Mouse (Mus musculus): ENCODE measurements around the gene Guca2a.
"Not testable (repeated sequence)": the region's sequence is repeated elsewhere in the genome, so short reads cannot be mapped to it uniquely, and the experiment has no call there.

Gene Guca2a

GRCm38 (mm10) chr4:119637176-119637845 is at the start of gene Guca2a:
TSS of gene Guca2a (plus strand) at chr4:119637704.
- DNase-seq (ENCODE audit: low spot score): no peak

GRCm38 (mm10) chr4:119588037-119588436 is 49.5 kb upstream of the Guca2a start:
- no peak for DNase-seq (ENCODE audit: low spot score)

- DNase-seq (ENCODE audit: low spot score): no peak
Observed at GRCm38 (mm10) chr4:119589423-119589822, 48.1 kb upstream of the Guca2a start.

GRCm38 (mm10) chr4:119590027-119590426 is 47.5 kb upstream of the Guca2a start:
- no peak for DNase-seq (ENCODE audit: low spot score)

GRCm38 (mm10) chr4:119592479-119592878 is 45.0 kb upstream of the Guca2a start:
- no peak for DNase-seq (ENCODE audit: low spot score)

- no peak for DNase-seq (ENCODE audit: low spot score)
Observed at GRCm38 (mm10) chr4:119594331-119594730, 43.2 kb upstream of the Guca2a start.

GRCm38 (mm10) chr4:119599605-119600004 is 37.9 kb upstream of the Guca2a start:
- no peak for DNase-seq (ENCODE audit: low spot score)

GRCm38 (mm10) chr4:119609488-119609887 is 28.0 kb upstream of the Guca2a start:
- no peak for DNase-seq (ENCODE audit: low spot score)

GRCm38 (mm10) chr4:119614078-119614477 is 23.4 kb upstream of the Guca2a start:
- no peak for DNase-seq (ENCODE audit: low spot score)

- DNase-seq (ENCODE audit: low spot score): no peak
Observed at GRCm38 (mm10) chr4:119614724-119615123, 22.8 kb upstream of the Guca2a start.

- no peak for DNase-seq (ENCODE audit: low spot score)
Observed at GRCm38 (mm10) chr4:119626081-119626645, 11.3 kb upstream of the Guca2a start.

GRCm38 (mm10) chr4:119626876-119627275 is 10.6 kb upstream of the Guca2a start:
- no peak for DNase-seq (ENCODE audit: low spot score)

GRCm38 (mm10) chr4:119627317-119627716 is 10.2 kb upstream of the Guca2a start:
- no peak for DNase-seq (ENCODE audit: low spot score)

GRCm38 (mm10) chr4:119628363-119628762 is 9.1 kb upstream of the Guca2a start:
- DNase-seq (ENCODE audit: low spot score): not testable (repeated sequence)

- no peak for DNase-seq (ENCODE audit: low spot score)
Observed at GRCm38 (mm10) chr4:119631115-119631919, 6.2 kb upstream of the Guca2a start.

GRCm38 (mm10) chr4:119632721-119633120 is 4.8 kb upstream of the Guca2a start:
- no peak for DNase-seq (ENCODE audit: low spot score)

- no peak for DNase-seq (ENCODE audit: low spot score)
Observed at GRCm38 (mm10) chr4:119633342-119633741, 4.2 kb upstream of the Guca2a start.

GRCm38 (mm10) chr4:119633948-119634347 is 3.6 kb upstream of the Guca2a start:
- DNase-seq (ENCODE audit: low spot score): no peak

GRCm38 (mm10) chr4:119634908-119635660 is 2.4 kb upstream of the Guca2a start:
- DNase-seq (ENCODE audit: low spot score): no peak

- DNase-seq (ENCODE audit: low spot score): no peak
Observed at GRCm38 (mm10) chr4:119635686-119636085, 1.8 kb upstream of the Guca2a start.

- no peak for DNase-seq (ENCODE audit: low spot score)
Observed at GRCm38 (mm10) chr4:119636731-119637130, 773 bp upstream of the Guca2a start.

- DNase-seq (ENCODE audit: low spot score): no peak
Observed at GRCm38 (mm10) chr4:119637946-119638345, 442 bp downstream of the Guca2a start.
